Mouse (Mus musculus) kidney, embryonic 16.5 days (tissue): ENCODE data around the gene Swap70. TPM values are rescaled to one million over a fixed set of nuclear protein-coding genes. Genes with fewer than 3 reads are reported as not detected.

Experiments
- ATAC-seq: fragments of 200-750 bp; cut with Nextera tagmentation; 2 replicates; pipeline ENCODE4 v1.8.0; 2017; ENCODE audit warnings: moderate TSS enrichment; ENCODE audit not compliant: low FRiP score, low TSS enrichment
- H3K27ac ChIP-seq: fragments of 300-500 bp; sonication (generic); 2 replicates; pipeline ENCODE4 v1.5.1; 2014; ENCODE audit warnings: low read length
- H3K27me3 ChIP-seq: fragments of 300-500 bp; sonication (generic); 2 replicates; pipeline ENCODE4 v1.6.1; 2014; ENCODE audit warnings: low read length, control low read depth, mixed read lengths; ENCODE audit not compliant: insufficient read depth
- H3K36me3 ChIP-seq: fragments of 300-500 bp; sonication (generic); 2 replicates; pipeline ENCODE4 v1.6.1; 2014; ENCODE audit warnings: low read length, control low read depth, mixed read lengths; ENCODE audit not compliant: insufficient read depth
- H3K4me1 ChIP-seq: fragments of 300-500 bp; sonication (generic); 2 replicates; pipeline ENCODE4 v1.6.1; 2014; ENCODE audit warnings: low read length, control low read depth, mixed read lengths; ENCODE audit not compliant: insufficient read depth
- H3K4me2 ChIP-seq: fragments of 300-500 bp; sonication (generic); replicated peaks from 2 replicates; pipeline ENCODE4 v1.6.1; 2014; ENCODE audit warnings: low read depth, low read length
- H3K4me3 ChIP-seq: fragments of 300-500 bp; sonication (generic); 2 replicates; pipeline ENCODE4 v1.5.1; 2014; ENCODE audit warnings: mild to moderate bottlenecking, low read length
- H3K9ac ChIP-seq: fragments of 300-500 bp; sonication (generic); replicated peaks from 2 replicates; pipeline ENCODE4 v1.6.1; 2014; ENCODE audit warnings: low read length
- H3K9me3 ChIP-seq: fragments of 300-500 bp; sonication (generic); 2 replicates; pipeline ENCODE4 v1.6.1; 2016; ENCODE audit warnings: low read length, control low read depth
- WGBS: fragments of 180-500 bp; shearing (Covaris S2); extraction: QIAGEN DNeasy Blood & Tissue Kit; methylation state at CpG from one replicate; pipeline ENCODE4 v1.1.7; 2014; 5-methylcytosine and 5-hydroxymethylcytosine counted together
- polyA plus RNA-seq: library from polyadenylated mRNA; unstranded; fragments of >200 nt; fragmentation: Nextera tagmentation; extraction: Ambion mirVana; gene quantifications from 2 replicates; pipeline ENCODE4 v1.2.1, GENCODE M21; 2015

Swap70 gene
- polyA plus RNA-seq, 1 experiment from 2014 or later: 32.1 TPM

GRCm38 (mm10) chr7:110248677-110249076 lies 27.2 kb downstream of the Swap70 start:
- H3K36me3 ChIP-seq: peaks cover 16% of the 10 kb centered on the region; the same call in 1 of the 2 replicates
- H3K27me3 ChIP-seq: no peaks in the 10 kb centered on the region
- ATAC-seq: no peak
- H3K27ac ChIP-seq: no peak overlapping the region
- no peaks in the 10 kb centered on the region for H3K9me3 ChIP-seq
- H3K4me2 ChIP-seq: no peak overlapping the region
- 84% methylated on average over 4 of the region's 4 CpGs for WGBS
- no peak overlapping the region for H3K9ac ChIP-seq
- no peak overlapping the region for H3K4me3 ChIP-seq
- H3K4me1 ChIP-seq: no peaks in the 10 kb centered on the region

- no peak overlapping the region for H3K9ac ChIP-seq
- H3K4me1 ChIP-seq: peaks cover 19% of the 10 kb centered on the region; the same call in 1 of the 2 replicates
- H3K4me3 ChIP-seq: no peak overlapping the region
- WGBS: 49% methylated on average over 2 of the region's 2 CpGs
- no peaks in the 10 kb centered on the region for H3K9me3 ChIP-seq
- H3K4me2 ChIP-seq: no peak overlapping the region
- H3K27ac ChIP-seq: no peak overlapping the region
- H3K27me3 ChIP-seq: no peaks in the 10 kb centered on the region
- ATAC-seq: no peak
- peaks cover 13% of the 10 kb centered on the region; the same call in 1 of the 2 replicates for H3K36me3 ChIP-seq
Observed at GRCm38 (mm10) chr7:110253861-110254260, 32.4 kb downstream of the Swap70 start.

- Histone ChIP-seq H3K9me3 (no peaks in the 10 kb centered on the region), H3K4me2 (no peak overlapping the region), H3K36me3 (peaks cover 13% of the 10 kb centered on the region; the same call in 1 of the 2 replicates), H3K4me3 (no peak overlapping the region), H3K4me1 (peaks cover 19% of the 10 kb centered on the region; the same call in 1 of the 2 replicates), H3K27ac (no peak overlapping the region), H3K27me3 (no peaks in the 10 kb centered on the region), H3K9ac (no peak overlapping the region)
- 71% methylated on average over 5 of the region's 5 CpGs for WGBS
- ATAC-seq: no peak
Observed at GRCm38 (mm10) chr7:110254395-110254794, 32.9 kb downstream of the Swap70 start.

- Histone ChIP-seq H3K27me3 (no peaks in the 10 kb centered on the region), H3K4me1 (peaks cover 19% of the 10 kb centered on the region; the same call in 1 of the 2 replicates), H3K27ac (peak overlapping the region; percentile 55), H3K36me3 (peaks cover 13% of the 10 kb centered on the region; the same call in 1 of the 2 replicates), H3K4me3 (no peak overlapping the region), H3K4me2 (no peak overlapping the region), H3K9me3 (no peaks in the 10 kb centered on the region), H3K9ac (no peak overlapping the region)
- WGBS: 80% methylated on average over 2 of the region's 2 CpGs
- ATAC-seq: no peak
Observed at GRCm38 (mm10) chr7:110257059-110257458, 35.5 kb downstream of the Swap70 start.

- 0 out of 2 replicates have a peak overlapping the region, but pooled peaks have one; percentile 31 for H3K27ac ChIP-seq
- H3K4me2 ChIP-seq: no peak overlapping the region
- H3K9ac ChIP-seq: no peak overlapping the region
- H3K27me3 ChIP-seq: no peaks in the 10 kb centered on the region
- WGBS: 57% methylated on average over 11 of the region's 11 CpGs
- H3K36me3 ChIP-seq: peaks cover 2% of the 10 kb centered on the region; the same call in 1 of the 2 replicates
- no peaks in the 10 kb centered on the region for H3K9me3 ChIP-seq
- no peak overlapping the region for H3K4me3 ChIP-seq
- H3K4me1 ChIP-seq: peaks cover 19% of the 10 kb centered on the region; the same call in 1 of the 2 replicates
- peak; percentile 74; the same call in 1 of the 2 replicates for ATAC-seq
Observed at GRCm38 (mm10) chr7:110258196-110258950, 36.9 kb downstream of the Swap70 start.

GRCm38 (mm10) chr7:110259966-110260711 lies 38.6 kb downstream of the Swap70 start:
- Histone ChIP-seq H3K27ac (peak overlapping the region; percentile 75), H3K9ac (no peak overlapping the region), H3K4me3 (no peak overlapping the region), H3K4me2 (no peak overlapping the region), H3K9me3 (no peaks in the 10 kb centered on the region), H3K27me3 (no peaks in the 10 kb centered on the region), H3K4me1 (peaks cover 15% of the 10 kb centered on the region; the same call in 1 of the 2 replicates), H3K36me3 (no peaks in the 10 kb centered on the region)
- WGBS: 69% methylated on average over 4 of the region's 4 CpGs
- 0 out of 2 replicates have a peak, but pooled peaks have one; percentile 54 for ATAC-seq

- ATAC-seq: no peak
- Histone ChIP-seq H3K9ac (no peak overlapping the region), H3K27ac (no peak overlapping the region), H3K9me3 (no peaks in the 10 kb centered on the region), H3K4me2 (no peak overlapping the region), H3K27me3 (no peaks in the 10 kb centered on the region), H3K36me3 (no peaks in the 10 kb centered on the region), H3K4me3 (no peak overlapping the region), H3K4me1 (peaks cover 14% of the 10 kb centered on the region; the same call in 1 of the 2 replicates)
- 70% methylated on average over 4 of the region's 4 CpGs for WGBS
Observed at GRCm38 (mm10) chr7:110261807-110262206, 40.3 kb downstream of the Swap70 start.

- H3K4me2 ChIP-seq: no peak overlapping the region
- H3K9me3 ChIP-seq: no peaks in the 10 kb centered on the region
- H3K4me1 ChIP-seq: peaks cover 7% of the 10 kb centered on the region; the same call in 1 of the 2 replicates
- H3K9ac ChIP-seq: no peak overlapping the region
- no peaks in the 10 kb centered on the region for H3K27me3 ChIP-seq
- 83% methylated on average over 1 of the region's 1 CpGs for WGBS
- H3K27ac ChIP-seq: no peak overlapping the region
- H3K36me3 ChIP-seq: no peaks in the 10 kb centered on the region
- H3K4me3 ChIP-seq: no peak overlapping the region
- ATAC-seq: no peak
Observed at GRCm38 (mm10) chr7:110262661-110263060, 41.1 kb downstream of the Swap70 start.

GRCm38 (mm10) chr7:110263474-110263873 lies 42.0 kb downstream of the Swap70 start:
- H3K4me2 ChIP-seq: no peak overlapping the region
- no peaks in the 10 kb centered on the region for H3K36me3 ChIP-seq
- no peak overlapping the region for H3K4me3 ChIP-seq
- no peaks in the 10 kb centered on the region for H3K9me3 ChIP-seq
- no peak for ATAC-seq
- no peak overlapping the region for H3K9ac ChIP-seq
- H3K27ac ChIP-seq: no peak overlapping the region
- H3K4me1 ChIP-seq: peaks cover 1% of the 10 kb centered on the region; the same call in 1 of the 2 replicates
- H3K27me3 ChIP-seq: no peaks in the 10 kb centered on the region
- WGBS: 65% methylated on average over 1 of the region's 1 CpGs
